Mouse (Mus musculus) cerebellum, adult 9-11 months (tissue): ENCODE data around the gene Gramd2.

Source experiments
- DNase-seq: peaks from one replicate; pipeline ENCODE4 v3.0.0; 2022

Gramd2 gene

GRCm38 (mm10) chr9:59679678-59680533 is at the start of gene Gramd2:
Gene Gramd2 (plus strand): TSS chr9:59680144.
- DNase-seq = peak; percentile 78

GRCm38 (mm10) chr9:59638372-59638771 is 41.6 kb upstream of the Gramd2 start:
- no peak for DNase-seq

GRCm38 (mm10) chr9:59639936-59640335 is 40.0 kb upstream of the Gramd2 start:
- DNase-seq = no peak

GRCm38 (mm10) chr9:59641320-59641719 is 38.6 kb upstream of the Gramd2 start:
- no peak for DNase-seq

GRCm38 (mm10) chr9:59649911-59650310 is 30.0 kb upstream of the Gramd2 start:
- no peak for DNase-seq

GRCm38 (mm10) chr9:59653371-59653770 is 26.6 kb upstream of the Gramd2 start:
- DNase-seq = no peak

GRCm38 (mm10) chr9:59654450-59654983 is 25.4 kb upstream of the Gramd2 start:
- DNase-seq = no peak

GRCm38 (mm10) chr9:59655958-59656634 is 23.8 kb upstream of the Gramd2 start, which contains the start of gene Pkm:
Gene Pkm (plus strand): TSS chr9:59656368.
- peak; percentile 98 for DNase-seq

GRCm38 (mm10) chr9:59656635-59657617 is 23.0 kb upstream of the Gramd2 start:
- peak; percentile 87 for DNase-seq

GRCm38 (mm10) chr9:59658146-59658545 is 21.8 kb upstream of the Gramd2 start:
- peak; percentile 19 for DNase-seq

- DNase-seq = peak; percentile 86
Observed at GRCm38 (mm10) chr9:59659036-59660026, 20.6 kb upstream of the Gramd2 start.

GRCm38 (mm10) chr9:59660421-59660820 is 19.5 kb upstream of the Gramd2 start:
- DNase-seq = peak; percentile 87

GRCm38 (mm10) chr9:59661298-59661975 is 18.5 kb upstream of the Gramd2 start:
- peak; percentile 50 for DNase-seq

- DNase-seq = no peak
Observed at GRCm38 (mm10) chr9:59663226-59663625, 16.7 kb upstream of the Gramd2 start.

GRCm38 (mm10) chr9:59663957-59664356 is 16.0 kb upstream of the Gramd2 start:
- DNase-seq = no peak

GRCm38 (mm10) chr9:59664664-59665256 is 15.2 kb upstream of the Gramd2 start:
- no peak for DNase-seq

- no peak for DNase-seq
Observed at GRCm38 (mm10) chr9:59666016-59666415, 13.9 kb upstream of the Gramd2 start.

GRCm38 (mm10) chr9:59666813-59667212 is 13.1 kb upstream of the Gramd2 start:
- DNase-seq = no peak

- no peak for DNase-seq
Observed at GRCm38 (mm10) chr9:59667250-59667649, 12.7 kb upstream of the Gramd2 start.

- no peak for DNase-seq
Observed at GRCm38 (mm10) chr9:59667904-59668303, 12.0 kb upstream of the Gramd2 start.
